Mouse (Mus musculus) CH12.LX (cell line): ENCODE results near the gene Phc1.

Experiments
- CHD1 ChIP-seq: IDR thresholded peaks from 2 replicates; pipeline ENCODE4 v1.6.1; 2012; ENCODE audit warnings: low read depth, low read length, improper control_type of control experiment, inconsistent platforms
- CTCF ChIP-seq, 2 experiments: IDR thresholded peaks in 1 of 2; conservative IDR thresholded peaks in 1 of 2; 2 replicates each; pipeline ENCODE4 v1.5.1; 2011 to 2012; ENCODE audit warnings: low read depth in 2 of 2, low read length in 2 of 2, improper control_type of control experiment in 1 of 2, inconsistent platforms in 1 of 2, mild to moderate bottlenecking in 1 of 2, moderate library complexity in 1 of 2
- E2F4 ChIP-seq: IDR thresholded peaks from 2 replicates; pipeline ENCODE4 v1.6.1; 2011; ENCODE audit warnings: low read depth, low read length, improper control_type of control experiment; ENCODE audit not compliant: insufficient replicate concordance
- EP300 ChIP-seq: IDR thresholded peaks from 2 replicates; pipeline ENCODE4 v1.6.1; 2011; ENCODE audit warnings: low read length, improper control_type of control experiment
- ETS1 ChIP-seq: conservative IDR thresholded peaks from 2 replicates; pipeline ENCODE4 v1.6.1; 2012; ENCODE audit warnings: low read depth, mild to moderate bottlenecking, inconsistent platforms, low read length, improper control_type of control experiment, moderate library complexity
- IRF4 ChIP-seq: IDR thresholded peaks from 2 replicates; pipeline ENCODE4 v1.6.1; 2014; ENCODE audit warnings: low read depth, mild to moderate bottlenecking, inconsistent platforms, low read length, improper control_type of control experiment
- MEF2A ChIP-seq: IDR thresholded peaks from 2 replicates; pipeline ENCODE4 v1.6.1; 2014; ENCODE audit warnings: low read depth, mild to moderate bottlenecking, inconsistent platforms, low read length, improper control_type of control experiment, borderline replicate concordance
- POLR2A ChIP-seq: IDR thresholded peaks from 2 replicates; pipeline ENCODE4 v1.6.1; 2011; ENCODE audit warnings: low read depth, mild to moderate bottlenecking, improper control_type of control experiment, low read length
- POLR2AphosphoS2 ChIP-seq: IDR thresholded peaks from 2 replicates; pipeline ENCODE4 v1.6.1; 2011; ENCODE audit warnings: low read depth, low read length, improper control_type of control experiment
- RAD21 ChIP-seq: IDR thresholded peaks from 2 replicates; pipeline ENCODE4 v1.6.1; 2011; ENCODE audit warnings: low read depth, mild to moderate bottlenecking, low read length, improper control_type of control experiment, moderate library complexity
- SIN3A ChIP-seq: IDR thresholded peaks from 2 replicates; pipeline ENCODE4 v1.6.1; 2012; ENCODE audit warnings: low read length, improper control_type of control experiment, inconsistent platforms
- TCF12 ChIP-seq: IDR thresholded peaks from 2 replicates; pipeline ENCODE4 v1.6.1; 2014; ENCODE audit warnings: low read depth, mild to moderate bottlenecking, inconsistent platforms, low read length, improper control_type of control experiment

- TF ChIP-seq CTCF (conservative IDR thresholded peaks at IDR 0.05 in 1 of 2, IDR thresholded peaks at IDR 0.05 in 1 of 2; ENCODE audit: low read depth in 2 of 2, low read length in 2 of 2) (no peak), MEF2A (no peak), SIN3A (no peak), ETS1 (no peak), TCF12 (no peak), POLR2A (no peak), EP300 (no peak), CHD1 (no peak), RAD21 (no peak), POLR2AphosphoS2 (no peak), E2F4 (no peak), IRF4 (no peak)
Observed at GRCm38 (mm10) chr6:122334786-122335340, 5.5 kb downstream of the Phc1 start.
